ENCODE assay signal across 8 mouse cellular contexts in genomic region chr12:80724853-80725559, GRCm38 (mm10). TPM values are rescaled to one million over a fixed set of nuclear protein-coding genes. Genes with fewer than 3 reads are reported as not detected.
DNase-seq lines count a peak whose midpoint lies in the region; ATAC-seq lines count a peak whose summit lies in the region.
"Had no signal": no experiment of that assay in that cellular context is flagged by ENCODE, and none has a peak within 500 bp of the region (broad histone marks: within the 10 kb centered on the region; RNA-seq: fewer than 3 reads in every experiment).

No protein-coding gene starts in this region.

- H3K27me3 ChIP-seq in forebrain, embryonic 14.5 days (replicated peaks; ENCODE audit: control insufficient read depth, insufficient read depth, low read length), result no peaks in the 10 kb centered on the region

- no peak overlapping the region for H3K9ac ChIP-seq in forebrain, embryonic 14.5 days (ENCODE audit: low read length)
- H3K9ac ChIP-seq: midbrain, embryonic 12.5 days had no signal

- no peak overlapping the region for H3K4me3 ChIP-seq in forebrain, embryonic 14.5 days (ENCODE audit: low read depth, low read length)
- H3K4me3 ChIP-seq: midbrain, embryonic 12.5 days had no signal

- peak; percentile 58 for DNase-seq in Muller cell, postnatal 12 days (ENCODE audit: inconsistent ontology term)
- DNase-seq in c-Kit-negative CD71-positive TER-119-positive erythroid progenitor cells, embryonic 14.5 days (ENCODE audit: low read depth, low spot score), result peak; percentile 56
- peak; percentile 85 for DNase-seq in forebrain, embryonic 14.5 days (ENCODE audit: low spot score)
- DNase-seq in hindlimb bud, embryonic 11.5 days (ENCODE audit: extremely low spot score, low read depth, low spot score), result peak; percentile 30
- DNase-seq in left cerebral cortex, adult 11 months (ENCODE audit: low spot score), result peak; percentile 47
- peak; percentile 74 to 89 for DNase-seq in spleen, postnatal 10 days (ENCODE audit: low spot score in 2 of 2)

- 26% methylated on average over 10 of the region's 10 CpGs for WGBS in forebrain, embryonic 14.5 days

- H3K9me3 ChIP-seq in forebrain, embryonic 14.5 days (replicated peaks; ENCODE audit: control insufficient read depth, low read length), result no peaks in the 10 kb centered on the region
- H3K9me3 ChIP-seq: midbrain, embryonic 12.5 days had no signal

- no peak overlapping the region for H3K4me2 ChIP-seq in forebrain, embryonic 14.5 days (ENCODE audit: low read length)
- H3K4me2 ChIP-seq: midbrain, embryonic 12.5 days had no signal

- peak; percentile 50; the same call in 1 of the 2 replicates for ATAC-seq in forebrain, embryonic 14.5 days
- ATAC-seq in megakaryocyte, adult 5-6 weeks (ENCODE audit: poor library complexity, severe bottlenecking), result peak; percentile 87

- H3K4me1 ChIP-seq in forebrain, embryonic 14.5 days (ENCODE audit: control insufficient read depth, insufficient read depth, low read length), result no peaks in the 10 kb centered on the region
- H3K4me1 ChIP-seq: midbrain, embryonic 12.5 days had no signal

- no peak overlapping the region for H3K27ac ChIP-seq in forebrain, embryonic 14.5 days (ENCODE audit: low read depth, low read length)
- H3K27ac ChIP-seq: midbrain, embryonic 12.5 days had no signal

- H3K36me3 ChIP-seq in forebrain, embryonic 14.5 days (ENCODE audit: control insufficient read depth, insufficient read depth, low read length), result no peaks in the 10 kb centered on the region
- H3K36me3 ChIP-seq: midbrain, embryonic 12.5 days had no signal

RNA-seq across cellular contexts. Expression of gene Plekhd1, which starts 32.6 kb away (rescaled TPM):
- polyA plus RNA-seq in forebrain, embryonic 14.5 days (2014; fragmentation: Nextera tagmentation; extraction: Ambion mirVana), result 0.15 and 0.38 TPM in 2 replicates
- total RNA-seq in megakaryocyte, adult 5-6 weeks (2015), result not detected in 2 replicates
- not detected in 2 replicates for total RNA-seq in megakaryocyte, adult 5-6 weeks (2017)

RNA-seq across cellular contexts. Expression of gene Ccdc177, which starts 35.5 kb away (rescaled TPM):
- polyA plus RNA-seq in forebrain, embryonic 14.5 days (2014; fragmentation: Nextera tagmentation; extraction: Ambion mirVana), result 6.3 and 6.7 TPM in 2 replicates
- not detected in 2 replicates for total RNA-seq in megakaryocyte, adult 5-6 weeks (2015)
- total RNA-seq in megakaryocyte, adult 5-6 weeks (2017), result not detected in 2 replicates

Comparison
In these comparisons a context has a peak if more than half of its experiments do, and no peak if none do; other contexts are left out.
1. DNase-seq: peak in every context shown above with its lines; median percentile 85 in forebrain, embryonic 14.5 days; 82 in spleen, postnatal 10 days; 58 in Muller cell, postnatal 12 days; 56 in c-Kit-negative CD71-positive TER-119-positive erythroid progenitor cells, embryonic 14.5 days; 47 in left cerebral cortex, adult 11 months; 30 in hindlimb bud, embryonic 11.5 days.